Mouse (Mus musculus) neural tube, postnatal 0 days (tissue): ENCODE results near the gene Src. TPM values are rescaled to one million over a fixed set of nuclear protein-coding genes. Genes with fewer than 3 reads are reported as not detected.

Experiments used
- polyA plus RNA-seq: library from polyadenylated mRNA; unstranded; fragments of >200 nt; fragmentation: Nextera tagmentation; extraction: Ambion mirVana; gene quantifications from 2 replicates; pipeline ENCODE4 v1.2.1, GENCODE M21; 2015

Src gene
- polyA plus RNA-seq, result 26.0 and 27.0 TPM in 2 replicates

GRCm38 (mm10) chr2:157418206-157418605, at the start of gene Src:
TSS of gene Src (plus strand) at chr2:157418444.

Other genes starting within 250 kb of the Src start
- gene Rbl1, start 213.9 kb upstream of the Src start, polyA plus RNA-seq, result 4.0 and 5.4 TPM in 2 replicates
- gene Rpn2, start 139.4 kb upstream of the Src start, polyA plus RNA-seq, result 187 and 193 TPM in 2 replicates
- 0.35 and 0.42 TPM in 2 replicates for gene Mroh8, start 138.9 kb upstream of the Src start, polyA plus RNA-seq
- 0.52 and 0.68 TPM in 2 replicates for gene Ghrh, start 70.9 kb upstream of the Src start, polyA plus RNA-seq
- gene Manbal, start 50.9 kb upstream of the Src start, polyA plus RNA-seq, result 133 and 140 TPM in 2 replicates
- 3,120 and 3,356 TPM in 2 replicates for gene Nnat, start 141.6 kb downstream of the Src start, polyA plus RNA-seq
- 232 and 255 TPM in 2 replicates for gene Blcap, start 152.8 kb downstream of the Src start, polyA plus RNA-seq